Mouse (Mus musculus) WW6 (cell line): ENCODE measurements around the gene Nalcn.

Experiments
- DNase-seq: peaks from one replicate; pipeline ENCODE4 v3.0.0-alpha.2; 2013; ENCODE audit warnings: low read depth, low spot score

Nalcn gene

DNA sequence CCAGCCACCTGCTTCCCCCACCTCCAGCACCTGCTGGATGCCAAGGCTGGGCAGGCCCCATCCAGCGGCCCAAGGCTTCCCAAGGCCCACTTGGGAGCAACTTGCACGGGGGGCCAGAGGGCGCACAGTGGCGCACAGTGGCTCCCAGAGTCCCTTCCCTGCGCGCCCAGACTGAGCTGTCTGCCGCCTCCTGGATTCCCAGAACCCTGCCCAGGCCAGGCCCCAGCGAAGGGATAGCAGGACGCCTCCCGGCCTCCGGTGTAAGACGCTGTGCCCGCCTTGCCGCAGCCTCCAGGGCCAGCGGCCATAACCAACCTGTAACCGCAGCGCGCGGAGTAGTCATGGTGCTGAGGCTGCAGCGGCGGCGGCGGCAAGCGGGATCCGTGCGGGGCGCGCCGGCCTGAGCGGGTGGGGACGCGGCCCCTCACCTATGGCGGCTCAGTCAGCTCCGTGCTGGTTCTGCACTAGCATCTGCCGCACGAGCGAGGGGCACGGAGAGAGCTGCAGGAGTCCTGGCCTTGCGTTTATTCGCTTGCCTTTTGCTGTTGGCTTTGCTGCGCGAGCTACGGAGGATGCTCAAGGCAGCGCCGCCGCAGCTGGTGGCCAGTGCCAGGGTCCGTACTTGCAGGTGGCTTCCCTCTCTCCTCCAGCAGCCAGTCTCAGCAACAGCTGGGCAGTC lies at the start of gene Nalcn:
Gene Nalcn, minus strand, starts transcription at position 644 of the 679 bp plus-strand sequence.
- peak; percentile 42 for DNase-seq

DNA sequence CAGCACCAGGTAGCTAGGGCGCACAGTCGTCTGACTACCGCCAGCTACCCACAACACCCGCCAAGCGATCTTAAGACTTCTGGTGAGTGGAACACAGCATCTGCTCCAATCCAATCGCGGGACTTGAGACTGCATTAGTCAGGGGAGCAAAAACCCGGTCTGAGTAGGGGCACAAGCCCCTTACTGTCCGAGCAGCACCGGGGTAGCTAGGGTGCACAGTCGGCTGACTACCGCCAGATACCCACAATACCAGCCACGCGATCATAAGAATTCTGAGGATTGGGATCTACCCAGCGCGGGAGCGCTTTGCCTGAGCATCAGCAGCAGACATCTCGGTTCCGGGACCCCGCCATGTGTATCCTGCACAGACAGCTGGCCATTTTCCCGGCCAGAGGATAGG lies 44.1 kb upstream of the Nalcn start:
- peak; percentile 16 for DNase-seq

DNA sequence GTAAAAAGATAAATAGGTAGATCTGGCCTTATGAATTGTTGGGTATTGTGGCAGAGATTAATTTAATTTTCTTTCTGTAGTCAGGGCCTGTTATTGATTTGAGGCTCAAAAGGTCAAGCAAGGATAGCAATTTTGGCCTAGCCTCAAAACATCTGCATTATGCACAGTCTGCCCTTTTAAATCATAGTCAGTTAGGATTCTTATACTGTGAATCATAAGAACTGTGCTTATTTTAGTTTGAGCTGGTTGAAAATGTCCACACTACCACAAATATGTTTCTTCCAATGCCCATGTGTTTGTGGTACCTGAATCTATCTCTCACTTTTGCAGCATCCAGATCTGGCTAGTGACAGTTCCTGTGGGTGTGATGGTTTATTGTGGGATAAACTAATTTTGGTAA lies 37.5 kb upstream of the Nalcn start:
- no peak for DNase-seq

DNA sequence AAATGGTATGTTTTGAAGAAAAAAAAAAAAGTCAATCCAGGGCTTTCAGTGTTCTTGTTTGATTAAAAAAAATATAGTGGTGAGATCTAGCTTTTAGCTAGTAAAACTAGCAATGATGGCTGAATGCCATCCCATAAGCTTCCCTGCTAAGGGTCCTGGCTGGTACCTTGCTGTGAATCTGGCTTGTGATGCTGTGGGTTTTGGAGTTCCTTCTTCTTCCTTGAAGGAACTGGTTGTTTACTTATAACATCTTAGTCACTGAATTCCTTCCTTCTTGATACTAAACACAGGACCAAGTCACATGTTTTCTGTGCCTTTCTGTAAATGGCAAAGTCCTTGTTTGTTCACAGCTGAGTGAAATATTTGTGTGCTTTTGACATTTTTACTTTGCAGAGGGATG lies 36.3 kb upstream of the Nalcn start:
- DNase-seq = no peak

DNA sequence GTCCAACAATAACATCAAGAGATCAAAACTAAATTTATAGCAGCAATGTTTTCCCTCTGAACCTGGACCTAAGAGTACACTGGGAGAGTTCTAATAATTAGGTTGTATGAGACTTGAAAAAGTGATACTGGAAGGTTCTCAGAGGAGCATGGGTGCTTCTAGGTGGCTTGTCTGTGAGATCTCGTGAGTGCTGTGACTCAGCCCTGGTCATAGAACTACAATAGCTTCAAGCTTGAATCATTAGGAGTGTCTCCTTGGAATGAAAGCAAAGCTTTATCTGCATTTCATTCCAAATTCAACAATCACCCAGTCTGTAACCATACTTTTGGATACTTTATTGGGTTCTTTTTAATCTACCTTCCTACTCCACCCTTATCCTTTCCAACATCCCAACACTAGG lies 35.4 kb upstream of the Nalcn start:
- DNase-seq = no peak

DNA sequence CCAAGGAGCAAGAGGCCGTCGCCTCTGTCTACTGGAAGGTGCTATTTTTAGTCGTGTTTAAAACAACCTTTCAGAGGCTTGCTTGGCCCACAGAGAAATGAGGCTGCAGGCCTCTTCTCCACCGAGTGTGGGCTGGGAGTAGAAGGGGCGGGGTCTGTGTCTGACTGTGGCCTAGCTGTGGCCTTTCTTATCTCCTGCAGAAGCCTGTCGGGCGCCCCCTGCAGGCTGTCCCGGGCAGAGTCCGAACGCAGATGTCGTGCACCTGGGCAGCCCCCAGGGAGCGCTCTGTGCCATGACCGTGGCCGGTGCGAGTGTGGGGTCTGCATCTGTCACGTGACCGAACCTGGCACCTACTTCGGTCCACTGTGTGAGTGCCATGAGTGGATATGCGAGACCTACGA lies 34.1 kb upstream of the Nalcn start:
- peak; percentile 68 for DNase-seq

DNA sequence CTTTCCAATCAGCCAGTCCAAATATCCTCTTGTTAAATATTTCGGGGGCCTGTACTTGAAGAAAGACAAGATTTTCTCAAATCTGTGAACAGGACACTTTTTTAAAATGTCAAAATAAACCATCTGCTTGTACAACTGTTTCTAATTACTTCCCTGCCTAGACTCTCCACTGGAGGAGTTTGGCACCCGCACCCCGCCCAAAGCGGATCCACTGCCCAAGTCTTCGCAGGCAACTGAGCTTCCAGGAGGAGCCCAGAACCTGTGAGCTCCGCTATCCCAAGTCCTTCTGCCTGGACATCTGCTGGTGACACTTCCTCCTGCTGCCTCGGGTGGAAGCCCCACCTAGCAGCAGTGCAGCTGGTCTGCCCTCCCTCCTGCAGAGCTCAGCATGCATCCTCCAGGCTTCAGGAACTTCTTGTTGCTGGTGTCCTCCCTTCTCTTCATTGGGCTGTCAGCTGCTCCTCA lies 33.0 kb upstream of the Nalcn start, which contains the start of gene Itgbl1:
Gene Itgbl1, plus strand, starts transcription at position 51 of the 465 bp plus-strand sequence.
- no peak for DNase-seq

DNA sequence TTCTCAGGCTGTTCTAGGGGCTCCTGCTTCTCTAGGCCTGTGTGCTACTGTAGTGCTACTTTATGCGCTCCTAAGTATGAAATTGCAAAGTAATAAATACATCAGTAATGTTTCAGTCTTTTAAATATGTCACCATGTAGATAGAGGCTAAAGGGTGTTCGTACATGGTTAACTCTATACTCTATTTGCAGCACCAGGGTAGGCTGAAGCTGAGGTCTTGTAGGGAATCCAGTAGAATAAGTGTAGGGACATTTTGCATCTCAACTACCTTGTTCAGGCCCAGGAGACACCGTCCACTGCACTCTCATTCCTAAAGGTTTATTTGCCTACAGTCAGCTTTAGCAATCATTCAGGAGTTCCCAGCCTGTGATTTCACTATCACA lies 227 bp upstream of the Nalcn start:
- no peak for DNase-seq

DNA sequence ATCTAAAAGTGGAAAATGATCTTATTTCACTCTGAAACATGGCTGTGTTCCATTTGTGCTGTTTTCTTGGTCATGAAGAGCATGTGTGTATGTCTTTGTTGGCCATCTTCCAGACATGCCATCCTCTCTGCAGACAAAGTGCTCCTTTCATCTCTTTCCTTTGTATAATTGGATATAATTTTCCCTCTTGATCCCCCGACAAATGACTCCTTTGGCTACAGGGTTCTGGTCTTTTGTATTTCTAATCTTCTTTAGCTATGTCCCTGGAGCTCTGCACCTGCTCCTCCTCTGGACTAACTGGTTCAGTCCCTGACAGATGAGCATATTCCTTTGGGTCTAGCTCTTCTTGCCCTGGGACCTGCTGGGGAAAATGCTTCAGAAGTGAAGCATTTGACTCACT lies 4.0 kb downstream of the Nalcn start:
- DNase-seq = no peak

DNA sequence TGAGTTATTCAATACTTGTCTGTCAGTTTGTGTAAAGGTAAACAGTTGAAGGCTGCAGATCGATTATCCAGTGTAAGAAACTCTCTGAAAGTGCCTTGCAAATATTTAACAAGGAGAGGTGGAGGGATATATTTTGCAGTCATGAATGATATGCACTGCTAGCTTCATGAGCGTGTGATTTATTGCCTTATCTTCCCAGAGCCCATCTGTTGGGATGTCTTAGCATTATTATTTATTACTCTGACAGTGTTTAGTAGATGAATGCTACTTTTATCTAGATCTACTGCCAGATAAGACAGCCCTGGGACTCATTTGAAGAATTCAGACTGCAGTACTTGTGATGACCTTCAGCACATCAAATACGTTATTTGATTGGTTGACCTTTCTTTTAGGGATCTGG lies 31.7 kb downstream of the Nalcn start:
- no peak for DNase-seq

DNA sequence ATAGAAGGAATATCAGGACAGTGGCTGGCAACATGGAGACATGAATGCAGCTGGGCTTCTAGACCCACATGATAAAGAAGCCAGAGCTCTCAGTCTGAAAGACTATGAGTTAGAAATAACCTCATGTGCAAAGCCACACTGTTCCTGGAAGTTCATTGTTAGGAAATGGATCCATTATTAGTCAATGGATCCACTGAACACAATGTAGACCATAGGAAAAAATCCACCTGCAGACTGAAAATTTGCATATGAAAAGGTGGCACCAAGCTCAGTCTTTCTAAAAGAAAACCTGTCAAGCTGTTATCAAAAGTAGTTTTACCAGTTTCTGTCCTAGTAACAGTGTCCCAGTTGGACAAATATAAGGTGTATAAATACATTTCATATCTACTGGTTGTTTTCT lies 39.5 kb downstream of the Nalcn start:
- no peak for DNase-seq

DNA sequence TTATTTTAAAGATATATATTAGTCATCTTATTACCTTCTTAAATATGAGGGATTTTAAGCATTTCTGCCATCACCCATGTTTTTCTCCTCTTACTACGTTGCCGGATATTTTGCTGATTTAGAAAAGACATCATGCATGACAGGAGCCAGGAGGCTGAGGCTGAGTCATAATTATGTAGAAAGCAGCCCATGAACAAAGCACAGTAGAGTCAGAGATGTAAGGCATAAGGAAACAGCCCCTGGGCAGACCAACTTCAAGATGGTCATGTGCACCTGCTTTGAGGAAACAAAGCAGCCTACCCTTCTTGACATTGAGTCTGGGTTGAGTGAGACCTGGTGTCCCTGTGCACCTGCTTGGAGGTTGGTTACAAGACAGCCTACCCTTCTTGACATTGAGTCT lies 44.5 kb downstream of the Nalcn start:
- DNase-seq = no peak

DNA sequence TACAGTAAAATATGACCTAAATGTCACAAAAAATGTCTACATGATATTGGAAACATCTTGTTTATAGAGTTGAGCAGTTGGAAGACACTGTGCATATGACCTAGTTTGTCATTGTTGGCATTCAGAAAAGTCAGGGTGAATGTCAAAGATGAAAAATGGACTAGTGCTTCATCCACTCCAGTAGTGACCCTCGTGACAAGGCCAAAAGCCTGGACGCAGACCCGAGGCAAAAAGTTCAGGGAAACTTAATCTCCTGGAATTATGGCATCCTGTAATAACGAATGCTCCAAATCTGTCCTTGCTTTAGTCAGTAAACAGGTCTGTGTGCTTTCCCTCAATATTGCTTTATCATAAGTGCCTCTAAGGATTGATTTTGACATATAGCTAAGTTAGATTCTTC lies 51.6 kb downstream of the Nalcn start:
- no peak for DNase-seq

DNA sequence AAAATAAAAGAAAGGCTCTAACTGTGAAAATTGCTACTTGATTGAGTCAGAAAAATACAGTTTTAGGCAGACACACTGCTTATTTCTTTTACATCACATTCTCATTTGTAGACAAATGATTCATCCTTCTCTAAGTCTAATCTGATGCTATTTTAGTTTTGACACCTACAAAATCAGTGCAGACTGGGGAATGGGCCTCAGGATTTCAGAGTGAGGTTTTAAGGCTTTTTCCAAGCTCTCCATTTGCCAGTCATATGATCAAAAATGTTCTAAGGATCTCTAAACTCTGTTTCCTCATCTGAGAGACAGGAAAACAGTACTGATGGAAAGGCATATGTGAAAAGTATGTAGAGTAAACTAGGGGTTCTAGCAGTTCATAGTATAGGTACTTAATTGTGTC lies 52.0 kb downstream of the Nalcn start:
- DNase-seq = no peak

DNA sequence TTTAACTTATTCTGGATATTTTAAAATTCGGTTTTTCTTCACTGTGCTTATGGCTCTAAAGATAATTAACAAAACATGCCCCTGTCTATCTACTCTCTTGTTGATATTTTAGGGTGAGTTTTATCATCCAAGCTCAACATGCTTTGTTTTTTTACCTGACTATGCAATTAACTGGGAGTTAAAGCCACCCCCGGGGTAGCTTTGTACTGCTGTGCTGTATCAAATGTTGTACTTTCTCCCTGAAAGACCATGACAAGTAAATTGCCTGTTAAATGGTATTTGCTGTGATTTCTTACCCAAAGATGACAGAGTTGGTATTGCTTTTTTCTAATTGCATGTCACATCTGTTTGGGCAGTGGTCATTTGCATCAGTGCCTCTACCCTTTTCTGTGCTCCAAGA lies 60.3 kb downstream of the Nalcn start:
- DNase-seq = no peak

DNA sequence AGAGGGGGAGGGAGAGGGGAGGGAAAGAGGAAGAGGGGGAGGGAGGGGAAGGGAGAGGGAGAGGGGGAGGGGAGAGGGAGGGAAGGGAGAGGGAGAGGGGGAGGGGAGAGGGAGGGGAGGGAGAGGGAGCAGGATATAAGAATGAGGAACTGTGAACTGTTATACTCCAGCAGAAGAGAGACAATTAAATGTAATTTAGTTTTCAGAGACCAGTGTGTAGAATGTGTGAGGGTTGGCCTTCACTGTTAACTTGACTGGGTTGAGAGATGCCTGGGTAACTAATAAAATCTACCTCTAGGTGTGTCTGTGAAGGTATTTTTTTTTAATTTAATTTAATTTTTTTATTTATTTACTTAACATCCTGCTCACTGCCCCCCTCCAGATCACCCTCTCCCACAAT lies 71.4 kb downstream of the Nalcn start:
- no peak for DNase-seq

DNA sequence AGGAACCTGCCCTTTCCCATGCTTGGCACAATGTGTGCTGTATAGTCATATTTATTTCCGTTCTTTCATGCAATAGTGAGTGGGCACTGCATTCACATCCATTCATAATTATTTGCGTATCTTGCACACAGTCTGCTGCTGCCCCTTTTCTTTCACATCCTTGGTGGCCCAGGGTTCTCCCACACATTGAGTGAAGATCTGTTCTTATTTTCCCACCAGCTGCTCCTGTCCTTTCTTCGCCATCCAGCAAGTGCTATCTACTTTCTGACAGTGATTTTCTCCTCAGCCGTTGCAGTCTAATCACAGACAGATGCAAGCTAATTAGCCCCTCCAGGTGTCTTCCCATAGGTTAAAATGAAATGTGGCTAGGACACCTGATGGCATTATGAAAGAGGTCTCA lies 72.0 kb downstream of the Nalcn start:
- DNase-seq = no peak

DNA sequence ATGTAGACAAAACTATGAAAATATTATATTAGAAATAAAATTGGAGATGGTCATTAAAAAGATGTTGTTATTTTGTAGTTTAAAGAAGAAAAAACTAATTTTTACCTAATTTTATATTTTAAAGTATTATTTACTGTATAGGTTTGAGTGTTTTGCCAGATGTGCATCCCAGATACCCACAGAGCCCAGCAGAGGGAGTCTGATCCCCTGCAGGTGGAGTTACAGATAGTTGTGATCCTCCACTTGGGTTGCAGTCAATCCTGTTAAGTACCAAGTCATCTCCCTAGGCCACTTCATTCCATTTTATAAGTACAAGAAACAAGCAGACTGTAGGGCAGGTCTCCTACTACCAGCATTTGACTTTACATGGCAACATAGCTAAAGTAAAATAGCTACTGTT lies 84.6 kb downstream of the Nalcn start:
- peak; percentile 4 for DNase-seq

DNA sequence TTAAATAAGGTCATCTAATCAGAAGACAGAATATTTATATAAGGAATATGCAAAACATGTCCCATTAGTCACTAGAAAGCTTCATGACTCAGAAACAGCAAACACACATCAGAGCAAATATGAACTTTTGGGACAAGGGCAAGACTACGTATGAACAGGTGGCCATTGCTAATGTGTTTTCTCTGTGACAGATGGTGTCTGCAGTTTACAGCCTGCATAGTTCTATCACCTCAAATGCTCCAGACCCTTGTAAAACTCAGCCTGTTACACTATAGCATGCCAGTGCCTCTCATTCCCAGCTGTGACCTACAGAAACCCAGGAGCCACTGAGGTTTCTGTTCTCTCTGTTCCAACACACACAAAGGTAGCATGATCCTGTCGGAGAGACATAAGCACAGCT lies 91.3 kb downstream of the Nalcn start:
- DNase-seq = no peak

DNA sequence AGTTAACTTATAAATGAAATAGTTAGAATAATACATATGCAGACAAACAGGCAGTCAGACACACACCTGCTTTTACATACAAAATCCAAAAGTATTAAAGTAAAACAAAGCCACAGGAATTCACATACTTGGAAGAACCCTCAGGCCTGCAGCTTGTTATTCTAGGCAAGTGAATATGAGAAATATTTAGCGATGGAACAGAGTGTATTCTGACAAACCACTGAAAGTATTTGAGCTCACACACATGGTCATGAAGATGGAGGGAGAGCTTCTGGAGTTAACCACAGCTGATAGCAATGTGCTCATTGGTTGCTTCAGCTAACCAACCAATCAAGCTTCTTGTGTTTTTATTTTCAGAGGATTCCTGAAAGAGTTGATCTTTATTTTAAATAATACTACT lies 93.9 kb downstream of the Nalcn start:
- no peak for DNase-seq

DNA sequence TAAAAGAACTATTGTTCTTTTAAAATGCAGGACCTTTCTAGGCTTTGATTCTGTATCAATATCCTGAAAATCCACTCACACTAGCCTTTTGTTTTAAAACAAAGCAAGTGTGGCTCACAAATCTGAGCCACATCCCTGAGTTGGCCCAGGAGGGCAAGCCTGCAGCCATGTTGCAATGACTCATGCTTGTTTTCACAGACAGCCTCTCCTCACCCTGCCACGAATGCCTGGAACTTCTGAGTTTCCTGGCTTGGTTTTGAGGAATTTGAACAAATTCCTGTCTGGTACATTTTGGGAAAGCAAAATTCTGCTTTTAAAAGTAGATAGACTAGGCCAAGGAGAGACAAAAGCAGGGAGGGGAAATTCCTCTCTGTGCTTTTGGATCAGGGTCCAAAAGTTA lies 95.7 kb downstream of the Nalcn start:
- DNase-seq = no peak

DNA sequence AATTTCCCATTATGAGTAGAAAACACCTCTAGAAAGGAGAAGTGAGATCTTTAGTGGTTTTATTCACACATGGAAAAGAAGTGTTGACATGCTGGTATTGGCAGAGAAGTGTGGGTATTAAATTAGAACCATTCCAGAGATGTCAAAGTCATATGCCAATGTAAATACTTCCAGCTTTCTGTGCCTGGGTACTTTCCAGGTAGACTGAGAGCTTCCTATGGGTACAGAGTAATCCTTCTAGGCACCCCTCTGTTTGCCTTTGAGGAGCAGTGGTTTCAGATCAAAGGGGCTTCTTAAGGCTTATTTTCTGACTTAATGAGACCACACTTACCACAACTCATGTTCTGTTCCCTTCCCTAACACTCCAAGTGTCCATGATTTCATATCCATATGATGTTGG lies 97.8 kb downstream of the Nalcn start:
- DNase-seq = no peak

DNA sequence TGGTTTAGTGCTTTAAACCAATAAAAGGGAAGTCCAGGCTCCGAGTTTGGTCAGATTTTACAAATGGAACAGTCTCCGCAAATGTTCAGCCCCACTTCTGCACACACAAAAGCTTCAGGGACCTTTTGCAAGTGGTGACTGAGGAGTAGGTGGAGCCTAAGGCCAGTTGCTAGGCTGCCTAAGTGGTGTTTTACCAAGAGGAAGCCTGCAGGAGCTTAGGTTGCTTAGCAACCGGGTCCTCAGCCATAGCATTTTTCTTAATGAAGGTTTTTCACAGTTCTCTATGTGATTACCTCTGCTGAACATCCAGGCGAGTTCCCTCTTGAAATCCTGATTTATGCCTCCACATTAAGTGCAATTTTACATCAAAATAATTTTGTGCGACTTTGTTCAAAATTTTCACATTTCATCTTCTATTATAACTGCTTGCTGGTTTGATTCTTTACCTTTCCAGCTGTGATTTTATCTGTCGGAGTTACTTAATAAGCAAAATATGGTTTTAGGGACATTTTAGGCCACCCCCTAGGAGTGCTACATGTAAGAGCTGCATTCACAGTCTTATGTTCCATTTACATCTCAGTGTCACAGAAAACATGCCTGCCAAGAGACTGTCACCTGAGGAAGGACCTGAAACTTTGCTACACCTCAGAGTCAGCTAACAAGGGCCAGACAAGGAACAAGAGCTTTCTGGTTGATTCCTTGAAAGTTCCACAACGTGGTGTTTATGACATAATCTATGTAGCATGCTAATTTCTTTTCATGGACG lies 113.4 kb downstream of the Nalcn start:
- no peak for DNase-seq
